Mouse (Mus musculus): ENCODE results near the gene Aldh3a2. TPM values are rescaled to one million over a fixed set of nuclear protein-coding genes. Genes with fewer than 3 reads are reported as not detected.

Aldh3a2 gene
- total and polyA plus RNA-seq, 2 experiments from 2014 or later = 34.0 to 50.2 TPM

GRCm38 (mm10) chr11:61259106-61259505 lies 8.2 kb downstream of the Aldh3a2 start:
- Histone ChIP-seq H3K4me2 (ENCODE audit: low read depth) (no peak overlapping the region), H3K27ac (ENCODE audit: low read depth, low read length) (no peak overlapping the region), H3K4me1 (ENCODE audit: insufficient read depth) (no peaks in the 10 kb centered on the region), H3K9ac (no peak overlapping the region), H3K27me3 (ENCODE audit: insufficient read depth, low read length) (no peaks in the 10 kb centered on the region), H3K36me3 (ENCODE audit: insufficient read depth) (peaks cover 67% of the 10 kb centered on the region), H3K9me3 (ENCODE audit: low read length) (no peaks in the 10 kb centered on the region), H3K4me3 (ENCODE audit: low read depth, low read length) (no peak overlapping the region)
- 87% methylated on average over 6 of the region's 6 CpGs for WGBS
- no peak for TF ChIP-seq CTCF (IDR thresholded peaks at IDR 0.05; ENCODE audit: low read depth)
- no peak for ATAC-seq
- no peak for DNase-seq

GRCm38 (mm10) chr11:61252807-61253206 lies 14.5 kb downstream of the Aldh3a2 start:
- H3K36me3 ChIP-seq (ENCODE audit: insufficient read depth) = peaks cover 67% of the 10 kb centered on the region
- 95% methylated on average over 12 of the region's 12 CpGs for WGBS

GRCm38 (mm10) chr11:61251741-61252140 lies 15.5 kb downstream of the Aldh3a2 start:
- H3K9me3 ChIP-seq (ENCODE audit: low read length) = no peaks in the 10 kb centered on the region
- no peak for TF ChIP-seq CTCF (IDR thresholded peaks at IDR 0.05; ENCODE audit: low read depth)
- H3K27ac ChIP-seq (ENCODE audit: low read depth, low read length) = no peak overlapping the region
- H3K9ac ChIP-seq = no peak overlapping the region
- no peak overlapping the region for H3K4me3 ChIP-seq (ENCODE audit: low read depth, low read length)
- peaks cover 58% of the 10 kb centered on the region for H3K36me3 ChIP-seq (ENCODE audit: insufficient read depth)
- no peak overlapping the region for H3K4me2 ChIP-seq (ENCODE audit: low read depth)
- DNase-seq (no peak), ATAC-seq (no peak)
- no peaks in the 10 kb centered on the region for H3K4me1 ChIP-seq (ENCODE audit: insufficient read depth)
- no peaks in the 10 kb centered on the region for H3K27me3 ChIP-seq (ENCODE audit: insufficient read depth, low read length)
- WGBS = 64% methylated on average over 10 of the region's 10 CpGs

More at GRCm38 (mm10) chr11:61252807-61253206, 14.5 kb downstream of the Aldh3a2 start:
- H3K9me3 ChIP-seq (ENCODE audit: low read length) = no peaks in the 10 kb centered on the region
- ATAC-seq (no peak), DNase-seq (no peak)
- no peaks in the 10 kb centered on the region for H3K4me1 ChIP-seq (ENCODE audit: insufficient read depth)
- no peak for TF ChIP-seq CTCF (IDR thresholded peaks at IDR 0.05; ENCODE audit: low read depth)
- no peak overlapping the region for H3K4me3 ChIP-seq (ENCODE audit: low read depth, low read length)
- H3K27ac ChIP-seq (ENCODE audit: low read depth, low read length) = no peak overlapping the region
- H3K27me3 ChIP-seq (ENCODE audit: insufficient read depth, low read length) = no peaks in the 10 kb centered on the region
- no peak overlapping the region for H3K9ac ChIP-seq
- no peak overlapping the region for H3K4me2 ChIP-seq (ENCODE audit: low read depth)

- Histone ChIP-seq H3K27ac (ENCODE audit: low read depth, low read length) (no peak overlapping the region), H3K4me1 (ENCODE audit: insufficient read depth) (no peaks in the 10 kb centered on the region), H3K9me3 (ENCODE audit: low read length) (no peaks in the 10 kb centered on the region), H3K27me3 (ENCODE audit: insufficient read depth, low read length) (no peaks in the 10 kb centered on the region), H3K4me2 (ENCODE audit: low read depth) (no peak overlapping the region), H3K9ac (no peak overlapping the region), H3K4me3 (ENCODE audit: low read depth, low read length) (no peak overlapping the region), H3K36me3 (ENCODE audit: insufficient read depth) (peaks cover 19% of the 10 kb centered on the region)
- TF ChIP-seq CTCF (IDR thresholded peaks at IDR 0.05; ENCODE audit: low read depth) = no peak
- ATAC-seq (no peak), DNase-seq (no peak)
- WGBS = 81% methylated on average over 7 of the region's 7 CpGs
These were observed 22.9 kb downstream of the Aldh3a2 start for GRCm38 (mm10) chr11:61244406-61244805.

GRCm38 (mm10) chr11:61236015-61236414 lies 31.2 kb downstream of the Aldh3a2 start:
- Histone ChIP-seq H3K4me2 (ENCODE audit: low read depth) (no peak overlapping the region), H3K36me3 (ENCODE audit: insufficient read depth) (no peaks in the 10 kb centered on the region), H3K27ac (ENCODE audit: low read depth, low read length) (no peak overlapping the region), H3K9ac (no peak overlapping the region), H3K27me3 (ENCODE audit: insufficient read depth, low read length) (no peaks in the 10 kb centered on the region), H3K9me3 (ENCODE audit: low read length) (no peaks in the 10 kb centered on the region), H3K4me1 (ENCODE audit: insufficient read depth) (no peaks in the 10 kb centered on the region), H3K4me3 (ENCODE audit: low read depth, low read length) (no peak overlapping the region)
- ATAC-seq (no peak), DNase-seq (no peak)
- WGBS = 95% methylated on average over 3 of the region's 3 CpGs
- TF ChIP-seq CTCF (IDR thresholded peaks at IDR 0.05; ENCODE audit: low read depth) = no peak

GRCm38 (mm10) chr11:61234174-61234573 lies 33.1 kb downstream of the Aldh3a2 start:
- no peak overlapping the region for H3K4me2 ChIP-seq (ENCODE audit: low read depth)
- no peaks in the 10 kb centered on the region for H3K4me1 ChIP-seq (ENCODE audit: insufficient read depth)
- H3K9me3 ChIP-seq (ENCODE audit: low read length) = no peaks in the 10 kb centered on the region
- no peaks in the 10 kb centered on the region for H3K36me3 ChIP-seq (ENCODE audit: insufficient read depth)
- no peak for ATAC-seq
- DNase-seq = no peak
- no peak for TF ChIP-seq CTCF (IDR thresholded peaks at IDR 0.05; ENCODE audit: low read depth)
- no peaks in the 10 kb centered on the region for H3K27me3 ChIP-seq (ENCODE audit: insufficient read depth, low read length)
- no peak overlapping the region for H3K9ac ChIP-seq
- H3K27ac ChIP-seq (ENCODE audit: low read depth, low read length) = no peak overlapping the region
- 70% methylated on average over 5 of the region's 5 CpGs for WGBS
- H3K4me3 ChIP-seq (ENCODE audit: low read depth, low read length) = no peak overlapping the region

- Histone ChIP-seq H3K4me2 (ENCODE audit: low read depth) (peak overlapping the region; percentile 13), H3K36me3 (ENCODE audit: insufficient read depth) (no peaks in the 10 kb centered on the region), H3K27me3 (ENCODE audit: insufficient read depth, low read length) (no peaks in the 10 kb centered on the region), H3K4me3 (ENCODE audit: low read depth, low read length) (no peak overlapping the region), H3K9me3 (ENCODE audit: low read length) (no peaks in the 10 kb centered on the region), H3K27ac (ENCODE audit: low read depth, low read length) (no peak overlapping the region), H3K4me1 (ENCODE audit: insufficient read depth) (no peaks in the 10 kb centered on the region), H3K9ac (no peak overlapping the region)
- WGBS = 8% methylated on average over 9 of the region's 9 CpGs
- peak; percentile 70 for DNase-seq
- peak; percentile 90 for TF ChIP-seq CTCF (IDR thresholded peaks at IDR 0.05; ENCODE audit: low read depth)
- peak; percentile 74 for ATAC-seq
These were observed 35.9 kb downstream of the Aldh3a2 start for GRCm38 (mm10) chr11:61231329-61231728.

GRCm38 (mm10) chr11:61228406-61228805 lies 38.9 kb downstream of the Aldh3a2 start:
- DNase-seq (no peak), ATAC-seq (no peak)
- H3K9ac ChIP-seq = no peak overlapping the region
- no peaks in the 10 kb centered on the region for H3K36me3 ChIP-seq (ENCODE audit: insufficient read depth)
- no peaks in the 10 kb centered on the region for H3K27me3 ChIP-seq (ENCODE audit: insufficient read depth, low read length)
- 74% methylated on average over 3 of the region's 3 CpGs for WGBS
- H3K27ac ChIP-seq (ENCODE audit: low read depth, low read length) = no peak overlapping the region
- H3K4me2 ChIP-seq (ENCODE audit: low read depth) = no peak overlapping the region
- H3K4me1 ChIP-seq (ENCODE audit: insufficient read depth) = no peaks in the 10 kb centered on the region
- H3K4me3 ChIP-seq (ENCODE audit: low read depth, low read length) = no peak overlapping the region
- H3K9me3 ChIP-seq (ENCODE audit: low read length) = no peaks in the 10 kb centered on the region
- no peak for TF ChIP-seq CTCF (IDR thresholded peaks at IDR 0.05; ENCODE audit: low read depth)
